22 mouse cellular contexts compared by ENCODE assay signal in the genomic region with DNA sequence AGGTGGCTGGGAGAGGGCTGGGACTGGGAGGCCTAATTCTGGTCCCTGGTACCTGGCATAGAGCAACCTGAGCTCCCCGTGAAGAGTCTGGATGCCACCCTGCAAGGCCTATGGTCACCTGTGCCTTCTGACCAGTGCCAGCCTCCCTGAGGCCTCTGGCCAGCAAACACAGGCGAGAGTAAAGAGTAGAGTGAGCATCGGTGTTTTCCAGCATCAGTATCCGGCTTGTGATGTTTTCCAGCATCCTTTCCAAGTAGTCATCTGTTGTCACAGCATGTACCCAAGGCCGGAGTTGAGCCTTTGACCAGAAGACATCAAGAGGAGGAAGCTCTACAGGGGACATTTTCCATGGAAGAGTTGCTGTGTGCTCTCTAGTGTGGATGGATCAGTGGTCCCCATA. TPM values are rescaled to one million over a fixed set of nuclear protein-coding genes. Genes with fewer than 3 reads are reported as not detected.
DNase-seq lines count a peak whose midpoint lies in the region; ATAC-seq and TF ChIP-seq lines count a peak whose summit lies in the region.
"Had no signal": no experiment of that assay in that cellular context is flagged by ENCODE, and none has a peak within 500 bp of the region (broad histone marks: within the 10 kb centered on the region; RNA-seq: fewer than 3 reads in every experiment).

No protein-coding gene starts in this region.

- peak overlapping the region; percentile 76 for H3K27ac ChIP-seq in gastrocnemius, adult 2 months
- no peak overlapping the region for H3K27ac ChIP-seq in limb, embryonic 10.5 days
- H3K27ac ChIP-seq: embryonic facial prominence, embryonic 10.5 days; forebrain, embryonic 13.5 days; heart, embryonic 10.5 days; heart, embryonic 15.5 days; hindbrain, embryonic 14.5 days; intestine, embryonic 15.5 days had no signal

- 92% methylated on average over 5 of the region's 5 CpGs for WGBS in limb, embryonic 10.5 days

- no peaks in the 10 kb centered on the region for H3K9me3 ChIP-seq in limb, embryonic 10.5 days (replicated peaks)
- H3K9me3 ChIP-seq: embryonic facial prominence, embryonic 10.5 days; forebrain, embryonic 13.5 days; heart, embryonic 10.5 days; heart, embryonic 15.5 days; intestine, embryonic 15.5 days had no signal

- H3K4me3 ChIP-seq in gastrocnemius, adult 2 months: no peak overlapping the region
- no peak overlapping the region for H3K4me3 ChIP-seq in limb, embryonic 10.5 days
- H3K4me3 ChIP-seq: embryonic facial prominence, embryonic 10.5 days; forebrain, embryonic 13.5 days; heart, embryonic 10.5 days; heart, embryonic 15.5 days; intestine, embryonic 15.5 days had no signal

- peaks cover 7% of the 10 kb centered on the region; the same call in 1 of the 2 replicates for H3K4me1 ChIP-seq in limb, embryonic 10.5 days
- H3K4me1 ChIP-seq: forebrain, embryonic 13.5 days; intestine, embryonic 15.5 days had no signal

- no peak for TF ChIP-seq CTCF in gastrocnemius, adult 2 months (IDR thresholded peaks at IDR 0.05)

- peak; percentile 44 to 51 for DNase-seq in cerebellum, adult 18-20 months
- no peak for DNase-seq in gastrocnemius, adult 2 months
- DNase-seq in gastrocnemius, postnatal 25 days: no peak
- peak; percentile 13 for DNase-seq in Muller cell, postnatal 12 days (ENCODE audit: inconsistent ontology term)
- peak; percentile 40 to 53 for DNase-seq in cerebellum, postnatal 25 days
- no peak for DNase-seq in lung, postnatal 14 days
- no peak for DNase-seq in limb, embryonic 10.5 days (ENCODE audit: low spot score)
- DNase-seq: adrenal gland, postnatal 14 days; forebrain, postnatal 0 days; gastrocnemius, postnatal 36 days; heart, postnatal 14 days; kidney, adult 18-20 months had no signal

- ATAC-seq in cerebellum, adult (ENCODE audit: insufficient number of reproducible peaks, low FRiP score, low TSS enrichment): no peak; the same call in 1 of the 2 replicates
- ATAC-seq: activated CD4-positive, CD25-positive, alpha-beta regulatory T cell, adult 4 months; forebrain, embryonic 13.5 days; forebrain, postnatal 0 days; intestine, embryonic 15.5 days; Patski had no signal

- H3K27me3 ChIP-seq in limb, embryonic 10.5 days (ENCODE audit: low read depth, poor library complexity, severe bottlenecking): peaks cover 6% of the 10 kb centered on the region; the same call in 1 of the 2 replicates
- H3K27me3 ChIP-seq: Patski had no signal

- no peaks in the 10 kb centered on the region for H3K36me3 ChIP-seq in limb, embryonic 10.5 days
- H3K36me3 ChIP-seq: embryonic facial prominence, embryonic 10.5 days; heart, embryonic 10.5 days; heart, embryonic 15.5 days; intestine, embryonic 15.5 days had no signal

- intact Hi-C loops in gastrocnemius, adult 2 months (cut with DNase I): no loop called here

RNA-seq across cellular contexts. Expression of a gene that starts 45.7 kb away (rescaled TPM):
- total RNA-seq in gastrocnemius, adult 2 months (2021): 10 to 100 TPM; 40.7 to 42.5 TPM
- 10 to 100 TPM; 33.4 to 42.7 TPM for total RNA-seq in gastrocnemius, postnatal 25 days (2021)
- polyA plus RNA-seq in limb, embryonic 10.5 days (2016; fragmentation: Nextera tagmentation; extraction: Ambion mirVana): 0.74 and 0.92 TPM in 2 replicates
- total RNA-seq: MEL had no signal

Comparison
In these comparisons a context has a peak if more than half of its experiments do, and no peak if none do; other contexts are left out.
1. DNase-seq: peak in cerebellum, adult 18-20 months (2 of 2), Muller cell, postnatal 12 days (single experiment) and cerebellum, postnatal 25 days (2 of 2); none in gastrocnemius, adult 2 months (single experiment), gastrocnemius, postnatal 25 days (single experiment), lung, postnatal 14 days (single experiment) and limb, embryonic 10.5 days (single experiment).